Mouse (Mus musculus): ENCODE data around the gene Fibp.

DNA sequence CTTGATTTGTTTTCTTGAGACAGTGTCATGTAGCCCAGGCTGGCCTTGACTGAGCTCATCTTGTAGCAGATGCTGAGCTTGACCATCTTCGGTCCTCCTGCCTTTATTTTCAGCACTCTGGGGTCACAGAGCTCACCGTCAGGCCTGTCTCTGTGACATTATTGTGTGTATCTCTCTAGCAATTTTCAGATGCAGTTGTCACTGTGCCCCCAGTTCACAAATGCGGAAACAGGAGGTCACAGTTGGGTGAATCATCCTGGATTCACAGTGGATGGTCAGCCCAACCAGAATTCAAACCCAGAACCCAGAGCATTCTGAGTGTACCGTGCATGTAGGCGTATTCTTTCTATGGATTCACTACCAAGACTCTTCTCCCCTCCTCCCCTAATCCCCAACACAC is 14.7 kb upstream of the Fibp start:
- TF ChIP-seq CTCF (conservative IDR thresholded peaks at IDR 0.05; ENCODE audit: low read length) (no peak), NANOG (IDR thresholded peaks at IDR 0.05; ENCODE audit: borderline replicate concordance, low read length) (no peak), POU5F1 (IDR thresholded peaks at IDR 0.05; ENCODE audit: borderline replicate concordance, low read length) (no peak)

Data from E14TG2a.4 (cell line).